Mouse (Mus musculus) megakaryocyte-erythroid progenitor cell, adult 5-6 weeks (primary cell): Measurements from ENCODE around the gene Mrps27. TPM values are rescaled to one million over a fixed set of nuclear protein-coding genes. Genes with fewer than 3 reads are reported as not detected.

Source experiments
- ATAC-seq: replicated peaks from 2 replicates; pipeline ENCODE4 v1.8.0; 2016; ENCODE audit warnings: mild to moderate bottlenecking, inconsistent platforms; ENCODE audit not compliant: severe bottlenecking, poor library complexity, low FRiP score, low TSS enrichment
- total RNA-seq, 2 experiments: library from RNA; stranded (forward) in 1 of 2; stranded (reverse) in 1 of 2; fragments of 200-1000, 215-1000 nt in 1 of 2; fragments of >200 nt in 1 of 2; fragmentation: Nextera tagmentation in 1 of 2; gene quantifications; 2 replicates each; pipeline ENCODE4 v1.2.3; 2014 to 2017

Mrps27 gene
- total RNA-seq, 2 experiments from 2014 or later, result 30.4 to 42.7 TPM

- ATAC-seq, result no peak
These were observed 33.6 kb downstream of the Mrps27 start for GRCm38 (mm10) chr13:99378223-99378622.

- ATAC-seq, result no peak
These were observed 37.8 kb downstream of the Mrps27 start for GRCm38 (mm10) chr13:99382373-99382772.

- ATAC-seq, result no peak
These were observed 40.1 kb downstream of the Mrps27 start for GRCm38 (mm10) chr13:99384555-99385203.

- no peak for ATAC-seq
These were observed 41.3 kb downstream of the Mrps27 start for GRCm38 (mm10) chr13:99385911-99386310.

- no peak for ATAC-seq
These were observed 41.8 kb downstream of the Mrps27 start for GRCm38 (mm10) chr13:99386341-99386740.

GRCm38 (mm10) chr13:99387901-99388811, 43.6 kb downstream of the Mrps27 start:
- ATAC-seq, result no peak

- ATAC-seq, result no peak
These were observed 46.8 kb downstream of the Mrps27 start for GRCm38 (mm10) chr13:99391417-99391816.

- no peak for ATAC-seq
These were observed 48.5 kb downstream of the Mrps27 start for GRCm38 (mm10) chr13:99393128-99393527.

- no peak for ATAC-seq
These were observed 50.1 kb downstream of the Mrps27 start for GRCm38 (mm10) chr13:99394694-99395093.

GRCm38 (mm10) chr13:99395531-99395930, 50.9 kb downstream of the Mrps27 start:
- ATAC-seq, result no peak

GRCm38 (mm10) chr13:99397228-99397627, 52.6 kb downstream of the Mrps27 start:
- no peak for ATAC-seq

- ATAC-seq, result no peak
These were observed 53.6 kb downstream of the Mrps27 start for GRCm38 (mm10) chr13:99398149-99398701.

GRCm38 (mm10) chr13:99399373-99399772, 54.8 kb downstream of the Mrps27 start:
- no peak for ATAC-seq

- no peak for ATAC-seq
These were observed 64.6 kb downstream of the Mrps27 start for GRCm38 (mm10) chr13:99409216-99409615.

- no peak for ATAC-seq
These were observed 66.3 kb downstream of the Mrps27 start for GRCm38 (mm10) chr13:99410611-99411515.

- no peak for ATAC-seq
These were observed 67.2 kb downstream of the Mrps27 start for GRCm38 (mm10) chr13:99411761-99412160.

- ATAC-seq, result no peak
These were observed 68.0 kb downstream of the Mrps27 start for GRCm38 (mm10) chr13:99412477-99413080.

GRCm38 (mm10) chr13:99413481-99414351, 69.1 kb downstream of the Mrps27 start:
- no peak for ATAC-seq
